Mouse (Mus musculus): ENCODE data around the gene Racgap1. TPM values are rescaled to one million over a fixed set of nuclear protein-coding genes. Genes with fewer than 3 reads are reported as not detected.

Racgap1 gene
- polyA plus RNA-seq, 1 experiment from 2014 or later = 53.5 TPM

DNA sequence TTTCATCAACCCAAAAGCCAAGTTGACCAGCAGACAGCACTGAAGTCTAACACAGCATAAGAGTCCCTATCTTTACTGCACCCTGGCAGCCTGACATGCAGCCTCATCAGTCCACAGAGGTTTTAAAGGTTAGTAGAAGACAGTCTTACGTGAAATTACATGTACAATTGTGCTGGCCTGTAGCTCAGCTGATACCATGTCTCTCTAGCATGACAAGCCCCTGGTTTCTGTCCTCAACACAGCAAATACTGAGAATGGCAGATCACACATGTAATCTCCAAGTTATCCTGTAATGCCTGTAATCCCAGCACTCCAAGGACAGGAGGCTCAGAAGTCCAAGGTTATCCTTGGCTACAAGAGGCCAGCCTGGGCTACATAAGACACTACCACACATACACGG lies 1.2 kb downstream of the Racgap1 start:
- Histone ChIP-seq H3K4me3 (replicated peaks; ENCODE audit: low read depth, low read length) (peak overlapping the region; percentile 78), H3K27ac (no peak overlapping the region), H3K4me1 (replicated peaks; ENCODE audit: insufficient read depth, low read length) (peaks cover 23% of the 10 kb centered on the region), H3K4me2 (ENCODE audit: low read length) (peak overlapping the region; percentile 86), H3K27me3 (ENCODE audit: insufficient read depth, low read length) (0 out of 2 replicates have a peak, but pooled peaks cover 4% of the 10 kb centered on the region), H3K9me3 (replicated peaks; ENCODE audit: low read length) (no peaks in the 10 kb centered on the region), H3K9ac (ENCODE audit: low read depth, low read length) (peak overlapping the region; percentile 28; the same call in 1 of the 2 replicates), H3K36me3 (ENCODE audit: insufficient read depth, low read length) (no peaks in the 10 kb centered on the region)
- DNase-seq (ENCODE audit: low spot score) (no peak), ATAC-seq (replicated peaks; ENCODE audit: low FRiP score, low read depth) (no peak)
- TF ChIP-seq CTCF (IDR thresholded peaks at IDR 0.05; ENCODE audit: low read depth) = no peak
- 39% methylated on average over 2 of the region's 2 CpGs for WGBS

DNA sequence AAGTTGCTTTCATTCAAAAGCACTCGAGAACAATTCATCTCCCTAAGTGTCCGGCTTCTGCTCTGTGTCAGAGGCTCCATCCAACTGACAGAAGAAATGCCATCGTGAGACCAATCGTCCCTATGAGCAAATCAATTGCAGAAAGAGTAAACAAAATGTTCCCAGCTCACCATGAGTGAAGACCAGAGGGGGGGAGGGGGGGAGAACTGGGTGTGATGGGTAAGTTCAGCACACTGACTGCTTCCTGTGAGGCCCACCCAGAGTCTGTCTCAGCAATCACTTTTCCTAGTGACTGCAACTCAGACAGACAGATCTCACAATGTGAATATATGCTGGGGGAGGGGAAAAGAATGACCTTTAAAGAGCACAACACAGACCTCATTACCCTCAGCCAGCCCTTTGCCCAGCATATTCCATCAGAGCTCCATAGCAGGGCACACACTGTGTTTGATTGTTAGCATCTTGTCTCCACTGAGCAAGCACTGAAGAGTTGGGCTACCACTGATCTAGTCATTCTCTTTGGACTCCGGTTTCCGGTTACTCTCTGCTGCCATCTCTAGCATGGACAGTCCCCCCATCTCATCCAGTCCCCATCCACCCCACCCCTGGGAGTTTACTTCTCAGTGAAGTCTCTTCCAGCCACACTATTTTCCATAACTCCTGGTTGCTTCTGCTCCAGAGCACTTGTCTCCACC lies 2.2 kb downstream of the Racgap1 start:
- WGBS = 37% methylated on average over 6 of the region's 6 CpGs
- H3K4me2 ChIP-seq (ENCODE audit: low read length) = peak overlapping the region; percentile 86
- no peak overlapping the region for H3K9ac ChIP-seq (ENCODE audit: low read depth, low read length)
- H3K9me3 ChIP-seq (replicated peaks; ENCODE audit: low read length) = no peaks in the 10 kb centered on the region
- H3K27ac ChIP-seq = no peak overlapping the region
- no peak for TF ChIP-seq CTCF (IDR thresholded peaks at IDR 0.05; ENCODE audit: low read depth)
- H3K27me3 ChIP-seq (ENCODE audit: insufficient read depth, low read length) = 0 out of 2 replicates have a peak, but pooled peaks cover 4% of the 10 kb centered on the region
- peak overlapping the region; percentile 78; the same call in 1 of the 2 replicates for H3K4me3 ChIP-seq (replicated peaks; ENCODE audit: low read depth, low read length)
- DNase-seq (ENCODE audit: low spot score) (no peak), ATAC-seq (replicated peaks; ENCODE audit: low FRiP score, low read depth) (no peak)
- H3K36me3 ChIP-seq (ENCODE audit: insufficient read depth, low read length) = no peaks in the 10 kb centered on the region
- H3K4me1 ChIP-seq (replicated peaks; ENCODE audit: insufficient read depth, low read length) = peaks cover 23% of the 10 kb centered on the region

DNA sequence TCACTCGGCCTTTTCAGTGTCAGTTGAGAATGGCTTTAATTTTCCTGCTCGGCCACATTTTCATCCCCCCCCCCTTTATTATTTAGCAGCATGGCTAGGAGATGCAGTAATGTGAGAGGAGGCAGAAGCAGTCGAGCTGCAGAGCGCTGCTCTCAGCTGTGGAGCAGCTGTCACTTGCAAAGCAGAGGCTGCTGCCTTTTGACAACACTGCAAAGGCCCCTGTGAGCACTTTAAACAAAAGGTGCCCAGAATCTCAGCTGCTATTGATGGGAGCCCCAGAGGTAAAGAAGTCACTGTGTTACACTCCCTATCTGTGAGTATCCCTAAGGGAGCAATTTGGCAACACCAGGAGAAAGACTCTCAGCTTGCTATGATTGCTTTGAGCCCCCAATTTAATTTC lies 3.1 kb downstream of the Racgap1 start:
- no peak for TF ChIP-seq CTCF (IDR thresholded peaks at IDR 0.05; ENCODE audit: low read depth)
- Histone ChIP-seq H3K27ac (no peak overlapping the region), H3K9ac (ENCODE audit: low read depth, low read length) (no peak overlapping the region), H3K4me2 (ENCODE audit: low read length) (no peak overlapping the region), H3K36me3 (ENCODE audit: insufficient read depth, low read length) (no peaks in the 10 kb centered on the region), H3K9me3 (replicated peaks; ENCODE audit: low read length) (no peaks in the 10 kb centered on the region), H3K4me3 (replicated peaks; ENCODE audit: low read depth, low read length) (no peak overlapping the region), H3K27me3 (ENCODE audit: insufficient read depth, low read length) (no peaks in the 10 kb centered on the region), H3K4me1 (replicated peaks; ENCODE audit: insufficient read depth, low read length) (peaks cover 21% of the 10 kb centered on the region)
- DNase-seq (ENCODE audit: low spot score) = no peak
- 27% methylated on average over 4 of the region's 4 CpGs for WGBS
- ATAC-seq (replicated peaks; ENCODE audit: low FRiP score, low read depth) = no peak

DNA sequence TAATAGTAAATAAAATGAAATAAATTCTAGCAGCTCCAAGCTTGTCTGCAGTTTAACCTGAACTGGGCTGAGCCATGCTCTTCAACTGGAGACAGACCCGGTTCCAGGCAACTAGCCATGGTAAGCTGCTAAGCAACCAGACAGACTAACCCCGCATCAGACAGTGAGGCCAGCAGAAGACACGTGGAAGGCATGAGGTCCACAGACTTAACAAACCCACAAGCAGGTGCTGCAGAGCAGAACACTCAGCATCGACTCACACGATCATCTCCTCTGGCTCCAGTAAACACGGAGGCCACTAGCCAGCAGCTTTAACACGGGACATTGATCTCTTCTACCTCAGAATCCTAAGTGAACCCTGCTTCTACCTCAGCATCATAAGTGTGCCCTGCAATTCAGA lies 6.7 kb downstream of the Racgap1 start:
- Histone ChIP-seq H3K4me1 (replicated peaks; ENCODE audit: insufficient read depth, low read length) (peaks cover 11% of the 10 kb centered on the region), H3K27me3 (ENCODE audit: insufficient read depth, low read length) (no peaks in the 10 kb centered on the region), H3K36me3 (ENCODE audit: insufficient read depth, low read length) (0 out of 2 replicates have a peak, but pooled peaks cover 4% of the 10 kb centered on the region), H3K9ac (ENCODE audit: low read depth, low read length) (no peak overlapping the region), H3K9me3 (replicated peaks; ENCODE audit: low read length) (no peaks in the 10 kb centered on the region), H3K27ac (no peak overlapping the region), H3K4me3 (replicated peaks; ENCODE audit: low read depth, low read length) (no peak overlapping the region), H3K4me2 (ENCODE audit: low read length) (no peak overlapping the region)
- peak; percentile 11 for DNase-seq (ENCODE audit: low spot score)
- ATAC-seq (replicated peaks; ENCODE audit: low FRiP score, low read depth) = no peak
- no peak for TF ChIP-seq CTCF (IDR thresholded peaks at IDR 0.05; ENCODE audit: low read depth)
- WGBS = 34% methylated on average over 7 of the region's 7 CpGs

DNA sequence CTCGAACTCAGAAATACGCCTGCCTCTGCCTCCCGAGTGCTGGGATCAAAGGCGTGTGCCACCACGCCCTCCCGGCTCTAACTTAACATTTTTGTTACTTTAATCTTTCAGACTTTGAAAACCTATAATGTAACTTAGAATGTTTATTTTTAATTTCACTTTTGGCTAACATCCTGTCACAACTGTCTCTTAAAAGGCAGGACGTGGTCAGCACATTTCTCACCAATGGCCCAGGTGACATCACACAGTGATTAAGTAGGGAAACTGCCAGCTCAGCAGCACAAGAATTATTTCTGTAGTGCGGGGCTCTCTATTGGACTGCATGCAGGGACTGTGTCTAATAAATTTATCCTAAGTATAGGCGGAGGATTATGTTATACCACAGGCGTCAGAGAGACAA lies 7.6 kb downstream of the Racgap1 start:
- 74% methylated on average over 10 of the region's 10 CpGs for WGBS
- peaks cover 1% of the 10 kb centered on the region; the same call in 1 of the 2 replicates for H3K4me1 ChIP-seq (replicated peaks; ENCODE audit: insufficient read depth, low read length)
- no peak overlapping the region for H3K27ac ChIP-seq
- H3K27me3 ChIP-seq (ENCODE audit: insufficient read depth, low read length) = no peaks in the 10 kb centered on the region
- no peak overlapping the region for H3K9ac ChIP-seq (ENCODE audit: low read depth, low read length)
- no peak overlapping the region for H3K4me3 ChIP-seq (replicated peaks; ENCODE audit: low read depth, low read length)
- DNase-seq (ENCODE audit: low spot score) (no peak), ATAC-seq (replicated peaks; ENCODE audit: low FRiP score, low read depth) (no peak)
- H3K9me3 ChIP-seq (replicated peaks; ENCODE audit: low read length) = no peaks in the 10 kb centered on the region
- no peak overlapping the region for H3K4me2 ChIP-seq (ENCODE audit: low read length)
- no peak for TF ChIP-seq CTCF (IDR thresholded peaks at IDR 0.05; ENCODE audit: low read depth)
- H3K36me3 ChIP-seq (ENCODE audit: insufficient read depth, low read length) = 0 out of 2 replicates have a peak, but pooled peaks cover 8% of the 10 kb centered on the region

DNA sequence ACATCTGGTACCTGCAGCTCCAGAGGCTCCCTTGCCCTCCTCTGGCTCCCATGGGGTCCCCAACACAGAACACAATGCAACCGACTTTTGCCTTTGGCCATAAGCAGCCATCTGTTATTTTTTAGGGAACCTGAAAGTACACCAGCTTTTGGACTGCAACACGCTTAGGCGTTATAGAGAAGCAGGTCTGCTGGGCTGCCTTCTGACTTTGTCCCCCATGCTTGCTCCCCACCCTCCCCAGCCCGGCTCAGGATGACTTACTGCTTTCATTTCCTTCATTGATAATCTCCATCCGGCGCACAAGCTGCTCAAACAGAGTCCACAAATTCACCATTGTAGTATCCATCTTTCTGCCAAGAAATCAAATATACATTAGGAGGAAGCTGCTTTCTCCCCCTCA lies 8.8 kb downstream of the Racgap1 start:
- no peak for DNase-seq (ENCODE audit: low spot score)
- H3K4me1 ChIP-seq (replicated peaks; ENCODE audit: insufficient read depth, low read length) = no peaks in the 10 kb centered on the region
- TF ChIP-seq CTCF (IDR thresholded peaks at IDR 0.05; ENCODE audit: low read depth) = no peak
- WGBS = 76% methylated on average over 6 of the region's 6 CpGs
- H3K9me3 ChIP-seq (replicated peaks; ENCODE audit: low read length) = no peaks in the 10 kb centered on the region
- no peak overlapping the region for H3K9ac ChIP-seq (ENCODE audit: low read depth, low read length)
- H3K4me2 ChIP-seq (ENCODE audit: low read length) = no peak overlapping the region
- ATAC-seq (replicated peaks; ENCODE audit: low FRiP score, low read depth) = no peak
- 0 out of 2 replicates have a peak, but pooled peaks cover 14% of the 10 kb centered on the region for H3K36me3 ChIP-seq (ENCODE audit: insufficient read depth, low read length)
- H3K4me3 ChIP-seq (replicated peaks; ENCODE audit: low read depth, low read length) = no peak overlapping the region
- H3K27me3 ChIP-seq (ENCODE audit: insufficient read depth, low read length) = no peaks in the 10 kb centered on the region
- no peak overlapping the region for H3K27ac ChIP-seq
